Mouse (Mus musculus): ENCODE data around the gene Pgam2. TPM values are rescaled to one million over a fixed set of nuclear protein-coding genes. Genes with fewer than 3 reads are reported as not detected.

Pgam2 gene
- polyA plus RNA-seq (2012; ENCODE audit: insufficient read depth, insufficient read length, low replicate concordance, missing spikeins), result not detected in 2 replicates

- no peak for TF ChIP-seq POLR2A (IDR thresholded peaks at IDR 0.05; ENCODE audit: insufficient read depth, low read depth, low read length)
- no peak for TF ChIP-seq CTCF (IDR thresholded peaks at IDR 0.05; ENCODE audit: insufficient read depth, low read depth, low read length)
- peaks cover 9% of the 10 kb centered on the region; the same call in 1 of the 2 replicates for H3K4me1 ChIP-seq (ENCODE audit: control insufficient read depth, insufficient read depth, low read length)
- H3K4me3 ChIP-seq (ENCODE audit: insufficient read depth, low read depth, low read length), result no peak within 1 kb of the TSS
- WGBS, result 52% methylated on average over 8 of the region's 8 CpGs
- no peak within 1 kb of the TSS for H3K27ac ChIP-seq (ENCODE audit: insufficient read depth, low read depth, low read length)
Observed at GRCm38 (mm10) chr11:5803551-5803981, at the start of gene Pgam2. Gene Pgam2 (minus strand): TSS chr11:5803733.

GRCm38 (mm10) chr11:5852314-5852713, 48.8 kb upstream of the Pgam2 start:
- WGBS, result 37% methylated on average over 1 of the region's 1 CpGs
- Histone ChIP-seq H3K4me3 (ENCODE audit: insufficient read depth, low read depth, low read length) (no peak overlapping the region), H3K27ac (ENCODE audit: insufficient read depth, low read depth, low read length) (no peak overlapping the region), H3K4me1 (ENCODE audit: control insufficient read depth, insufficient read depth, low read length) (peaks cover 21% of the 10 kb centered on the region)
- TF ChIP-seq POLR2A (IDR thresholded peaks at IDR 0.05; ENCODE audit: insufficient read depth, low read depth, low read length), result no peak
- no peak for TF ChIP-seq CTCF (IDR thresholded peaks at IDR 0.05; ENCODE audit: insufficient read depth, low read depth, low read length)

- Histone ChIP-seq H3K27ac (ENCODE audit: insufficient read depth, low read depth, low read length) (no peak overlapping the region), H3K4me3 (ENCODE audit: insufficient read depth, low read depth, low read length) (no peak overlapping the region), H3K4me1 (ENCODE audit: control insufficient read depth, insufficient read depth, low read length) (peaks cover 25% of the 10 kb centered on the region)
- no peak for TF ChIP-seq CTCF (IDR thresholded peaks at IDR 0.05; ENCODE audit: insufficient read depth, low read depth, low read length)
- TF ChIP-seq POLR2A (IDR thresholded peaks at IDR 0.05; ENCODE audit: insufficient read depth, low read depth, low read length), result no peak
- WGBS, result 43% methylated on average over 4 of the region's 4 CpGs
Observed at GRCm38 (mm10) chr11:5851021-5851736, 47.6 kb upstream of the Pgam2 start.

- no peak for TF ChIP-seq POLR2A (IDR thresholded peaks at IDR 0.05; ENCODE audit: insufficient read depth, low read depth, low read length)
- TF ChIP-seq CTCF (IDR thresholded peaks at IDR 0.05; ENCODE audit: insufficient read depth, low read depth, low read length), result no peak
- no peak overlapping the region for H3K4me3 ChIP-seq (ENCODE audit: insufficient read depth, low read depth, low read length)
- H3K27ac ChIP-seq (ENCODE audit: insufficient read depth, low read depth, low read length), result no peak overlapping the region
- 66% methylated on average over 5 of the region's 5 CpGs for WGBS
- H3K4me1 ChIP-seq (ENCODE audit: control insufficient read depth, insufficient read depth, low read length), result peaks cover 21% of the 10 kb centered on the region
Observed at GRCm38 (mm10) chr11:5850452-5850851, 46.9 kb upstream of the Pgam2 start.

GRCm38 (mm10) chr11:5849316-5849715, 45.8 kb upstream of the Pgam2 start:
- Histone ChIP-seq H3K4me1 (ENCODE audit: control insufficient read depth, insufficient read depth, low read length) (peaks cover 21% of the 10 kb centered on the region), H3K4me3 (ENCODE audit: insufficient read depth, low read depth, low read length) (no peak overlapping the region), H3K27ac (ENCODE audit: insufficient read depth, low read depth, low read length) (no peak overlapping the region)
- 39% methylated on average over 2 of the region's 2 CpGs for WGBS
- no peak for TF ChIP-seq CTCF (IDR thresholded peaks at IDR 0.05; ENCODE audit: insufficient read depth, low read depth, low read length)
- no peak for TF ChIP-seq POLR2A (IDR thresholded peaks at IDR 0.05; ENCODE audit: insufficient read depth, low read depth, low read length)

- H3K4me1 ChIP-seq (ENCODE audit: control insufficient read depth, insufficient read depth, low read length), result peaks cover 21% of the 10 kb centered on the region
- TF ChIP-seq CTCF (IDR thresholded peaks at IDR 0.05; ENCODE audit: insufficient read depth, low read depth, low read length) (no peak), POLR2A (IDR thresholded peaks at IDR 0.05; ENCODE audit: insufficient read depth, low read depth, low read length) (no peak)
- WGBS, result 30% methylated on average over 6 of the region's 6 CpGs
- no peak overlapping the region for H3K27ac ChIP-seq (ENCODE audit: insufficient read depth, low read depth, low read length)
- H3K4me3 ChIP-seq (ENCODE audit: insufficient read depth, low read depth, low read length), result no peak overlapping the region
Observed at GRCm38 (mm10) chr11:5848741-5849140, 45.2 kb upstream of the Pgam2 start.

GRCm38 (mm10) chr11:5846639-5847345, 43.3 kb upstream of the Pgam2 start:
- Histone ChIP-seq H3K4me1 (ENCODE audit: control insufficient read depth, insufficient read depth, low read length) (peaks cover 21% of the 10 kb centered on the region), H3K4me3 (ENCODE audit: insufficient read depth, low read depth, low read length) (no peak overlapping the region), H3K27ac (ENCODE audit: insufficient read depth, low read depth, low read length) (peak overlapping the region; percentile 22)
- WGBS, result 39% methylated on average over 7 of the region's 7 CpGs
- TF ChIP-seq CTCF (IDR thresholded peaks at IDR 0.05; ENCODE audit: insufficient read depth, low read depth, low read length) (no peak), POLR2A (IDR thresholded peaks at IDR 0.05; ENCODE audit: insufficient read depth, low read depth, low read length) (no peak)

GRCm38 (mm10) chr11:5843131-5843530, 39.6 kb upstream of the Pgam2 start:
- Histone ChIP-seq H3K4me3 (ENCODE audit: insufficient read depth, low read depth, low read length) (no peak overlapping the region), H3K27ac (ENCODE audit: insufficient read depth, low read depth, low read length) (no peak overlapping the region), H3K4me1 (ENCODE audit: control insufficient read depth, insufficient read depth, low read length) (peaks cover 11% of the 10 kb centered on the region)
- TF ChIP-seq POLR2A (IDR thresholded peaks at IDR 0.05; ENCODE audit: insufficient read depth, low read depth, low read length), result no peak
- TF ChIP-seq CTCF (IDR thresholded peaks at IDR 0.05; ENCODE audit: insufficient read depth, low read depth, low read length), result no peak
- WGBS, result 75% methylated on average over 3 of the region's 3 CpGs

DNA sequence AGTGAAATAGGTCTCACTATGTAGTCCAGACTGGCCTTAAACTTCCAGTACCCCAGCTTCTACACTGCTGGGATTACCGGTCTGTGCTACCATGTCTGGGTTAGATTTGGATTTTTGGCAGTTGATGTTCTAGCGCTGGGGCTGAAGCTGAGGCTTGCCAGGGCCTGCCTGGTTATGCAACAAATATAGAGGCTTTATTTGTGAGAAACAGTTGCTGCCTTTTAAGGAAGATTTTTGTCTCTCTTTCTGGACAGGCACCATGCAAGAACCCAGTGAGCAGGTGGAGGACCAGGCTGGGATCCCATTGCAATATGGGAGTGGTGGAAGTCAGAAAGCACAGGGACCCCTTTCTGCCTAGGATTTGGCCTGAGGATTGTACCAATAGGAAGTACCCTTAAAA, 38.2 kb upstream of the Pgam2 start:
- peaks cover 7% of the 10 kb centered on the region for H3K4me1 ChIP-seq (ENCODE audit: control insufficient read depth, insufficient read depth, low read length)
- no peak overlapping the region for H3K27ac ChIP-seq (ENCODE audit: insufficient read depth, low read depth, low read length)
- TF ChIP-seq POLR2A (IDR thresholded peaks at IDR 0.05; ENCODE audit: insufficient read depth, low read depth, low read length) (no peak), CTCF (IDR thresholded peaks at IDR 0.05; ENCODE audit: insufficient read depth, low read depth, low read length) (no peak)
- no peak overlapping the region for H3K4me3 ChIP-seq (ENCODE audit: insufficient read depth, low read depth, low read length)
- WGBS, result 93% methylated on average over 2 of the region's 2 CpGs

Measured in olfactory bulb, adult 2 months (tissue).